Mouse (Mus musculus) CH12.LX (cell line): ENCODE measurements at regions not wholly inside any gene's neighbourhood (a gene's known extent, or its start where the extent isn't known, plus 50 kb on each side); places are given as distances from the start of the nearest gene placed in this dataset.

Experiments
- DNase-seq: peaks from one replicate; pipeline ENCODE4 v3.0.0-alpha.2; 2013; ENCODE audit errors: extremely low read depth
- H3K27ac ChIP-seq: 2 replicates; pipeline ENCODE4 v1.5.1; 2012; ENCODE audit warnings: low read depth, mild to moderate bottlenecking, control low read depth, moderate library complexity; ENCODE audit not compliant: insufficient read depth
- H3K27me3 ChIP-seq: replicated peaks from 2 replicates; pipeline ENCODE3; 2012; ENCODE audit warnings: inconsistent platforms
- H3K36me3 ChIP-seq, 2 experiments: replicated peaks in 1 of 2; 2 replicates each; pipeline versions ENCODE3 to v1.6.1; 2012; ENCODE audit warnings: inconsistent platforms in 1 of 2, low read length in 1 of 2, mild to moderate bottlenecking in 1 of 2, mixed read lengths in 1 of 2, moderate library complexity in 1 of 2; ENCODE audit not compliant: control insufficient read depth in 1 of 2, insufficient read depth in 1 of 2
- H3K4me1 ChIP-seq, 2 experiments: 2 replicates each; pipeline ENCODE4 v1.6.1; 2012; ENCODE audit warnings: inconsistent platforms in 1 of 2, moderate library complexity in 1 of 2; ENCODE audit not compliant: insufficient read depth in 2 of 2, control insufficient read depth in 1 of 2
- H3K4me2 ChIP-seq: 2 replicates; pipeline ENCODE4 v1.6.1; 2012; ENCODE audit warnings: low read depth, mild to moderate bottlenecking, control low read depth; ENCODE audit not compliant: poor library complexity, insufficient read depth, severe bottlenecking
- H3K4me3 ChIP-seq, 3 experiments: fragments of 150-350 bp in 1 of 3; sonication (generic) in 1 of 3; replicated peaks in 1 of 3; 2 replicates each; pipeline versions ENCODE3 to v1.5.1; 2011 to 2012; ENCODE audit warnings: low read depth in 2 of 3, low read length in 2 of 3, mild to moderate bottlenecking in 2 of 3, moderate library complexity in 2 of 3, control low read depth in 1 of 3, improper control_type of control experiment in 1 of 3, inconsistent platforms in 1 of 3, mixed read lengths in 1 of 3; ENCODE audit not compliant: poor library complexity in 1 of 3
- H3K79me2 ChIP-seq: replicated peaks from 2 replicates; pipeline ENCODE4 v1.6.1; 2012; ENCODE audit warnings: mild to moderate bottlenecking, moderate library complexity; ENCODE audit not compliant: control insufficient read depth, poor library complexity, insufficient read depth, severe bottlenecking; ENCODE audit errors: extremely low read depth
- H3K9ac ChIP-seq: 2 replicates; pipeline ENCODE4 v1.6.1; 2012; ENCODE audit warnings: low read depth, mild to moderate bottlenecking, control low read depth, moderate library complexity; ENCODE audit not compliant: insufficient read depth
- H3K9me3 ChIP-seq: replicated peaks from 2 replicates; pipeline ENCODE3; 2012; ENCODE audit warnings: low read length, inconsistent platforms, mixed read lengths
- CHD1 ChIP-seq: IDR thresholded peaks from 2 replicates; pipeline ENCODE4 v1.6.1; 2012; ENCODE audit warnings: low read depth, low read length, improper control_type of control experiment, inconsistent platforms
- CTCF ChIP-seq, 2 experiments: IDR thresholded peaks in 1 of 2; conservative IDR thresholded peaks in 1 of 2; 2 replicates each; pipeline ENCODE4 v1.5.1; 2011 to 2012; ENCODE audit warnings: low read depth in 2 of 2, low read length in 2 of 2, improper control_type of control experiment in 1 of 2, inconsistent platforms in 1 of 2, mild to moderate bottlenecking in 1 of 2, moderate library complexity in 1 of 2
- ETS1 ChIP-seq: conservative IDR thresholded peaks from 2 replicates; pipeline ENCODE4 v1.6.1; 2012; ENCODE audit warnings: low read depth, mild to moderate bottlenecking, inconsistent platforms, low read length, improper control_type of control experiment, moderate library complexity
- HCFC1 ChIP-seq: IDR thresholded peaks from 2 replicates; pipeline ENCODE4 v1.6.1; 2012; ENCODE audit warnings: low read depth, mild to moderate bottlenecking, inconsistent platforms, low read length, improper control_type of control experiment
- IRF4 ChIP-seq: IDR thresholded peaks from 2 replicates; pipeline ENCODE4 v1.6.1; 2014; ENCODE audit warnings: low read depth, mild to moderate bottlenecking, inconsistent platforms, low read length, improper control_type of control experiment
- JUN ChIP-seq: IDR thresholded peaks from 2 replicates; pipeline ENCODE4 v1.6.1; 2011; ENCODE audit warnings: low read depth, mild to moderate bottlenecking, low read length, improper control_type of control experiment, moderate library complexity; ENCODE audit not compliant: insufficient read depth
- KAT2A ChIP-seq: IDR thresholded peaks from 2 replicates; pipeline ENCODE4 v1.6.1; 2012; ENCODE audit warnings: low read length, improper control_type of control experiment, inconsistent platforms; ENCODE audit not compliant: insufficient replicate concordance
- MAFK ChIP-seq: IDR thresholded peaks from 2 replicates; pipeline ENCODE4 v1.6.1; 2011; ENCODE audit warnings: low read length, improper control_type of control experiment; ENCODE audit not compliant: insufficient replicate concordance
- MAX ChIP-seq: IDR thresholded peaks from 2 replicates; pipeline ENCODE4 v1.6.1; 2011; ENCODE audit warnings: low read length, improper control_type of control experiment
- MAZ ChIP-seq: IDR thresholded peaks from 2 replicates; pipeline ENCODE4 v1.6.1; 2012; ENCODE audit warnings: low read depth, mild to moderate bottlenecking, inconsistent platforms, low read length, improper control_type of control experiment, moderate library complexity
- MXI1 ChIP-seq: IDR thresholded peaks from 2 replicates; pipeline ENCODE4 v1.6.1; 2011; ENCODE audit warnings: mild to moderate bottlenecking, low read depth, low read length, improper control_type of control experiment
- MYC ChIP-seq: IDR thresholded peaks from 2 replicates; pipeline ENCODE4 v1.6.1; 2011; ENCODE audit warnings: low read depth, mild to moderate bottlenecking, improper control_type of control experiment, low read length
- NRF1 ChIP-seq: IDR thresholded peaks from 2 replicates; pipeline ENCODE4 v1.6.1; 2014; ENCODE audit warnings: low read depth, mild to moderate bottlenecking, inconsistent platforms, low read length, improper control_type of control experiment, moderate library complexity
- POLR2AphosphoS2 ChIP-seq: IDR thresholded peaks from 2 replicates; pipeline ENCODE4 v1.6.1; 2011; ENCODE audit warnings: low read depth, low read length, improper control_type of control experiment
- SIN3A ChIP-seq: IDR thresholded peaks from 2 replicates; pipeline ENCODE4 v1.6.1; 2012; ENCODE audit warnings: low read length, improper control_type of control experiment, inconsistent platforms
- SMC3 ChIP-seq: IDR thresholded peaks from 2 replicates; pipeline ENCODE4 v1.6.1; 2011; ENCODE audit warnings: low read depth, low read length, improper control_type of control experiment
- ZKSCAN1 ChIP-seq: IDR thresholded peaks from 2 replicates; pipeline ENCODE4 v1.6.1; 2012; ENCODE audit warnings: low read depth, inconsistent platforms, low read length, improper control_type of control experiment, borderline replicate concordance
- ZMIZ1 ChIP-seq: IDR thresholded peaks from 2 replicates; pipeline ENCODE4 v1.6.1; 2012; ENCODE audit warnings: low read depth, mild to moderate bottlenecking, inconsistent platforms, low read length, improper control_type of control experiment
- ZNF384 ChIP-seq: IDR thresholded peaks from 2 replicates; pipeline ENCODE4 v1.6.1; 2012; ENCODE audit warnings: low read depth, low read length, improper control_type of control experiment, inconsistent platforms
- dilution Hi-C: fragments of 300-500 bp; cut with MboI; formaldehyde crosslinking; loops from 2 replicates; pipeline ENCODE4 v1.14.3; 2020; ENCODE audit warnings: low sequenced_read_pairs; ENCODE audit not compliant: extremely low pct_unique_long_range_greater_than_20kb, extremely low pct_ligation_motif_present
- in situ Hi-C: fragments of 300-500 bp; cut with MboI; formaldehyde crosslinking; loops from 3 replicates; pipeline ENCODE4 v1.14.3; 2019; ENCODE audit warnings: low sequenced_read_pairs, low pct_ligation_motif_present, low pct_unique_long_range_greater_than_20kb, mixed read lengths

GRCm38 (mm10) chr7:74908311-74908962 is 353.9 kb upstream of the Slco3a1 start:
- dilution Hi-C loops (no loop called here), in situ Hi-C loops (no loop called here)
- H3K9me3 ChIP-seq: no peaks in the 10 kb centered on the region
- H3K4me3 ChIP-seq: no peak overlapping the region
- H3K4me2 ChIP-seq: no peak overlapping the region
- H3K27ac ChIP-seq: no peak overlapping the region
- no peak overlapping the region for H3K9ac ChIP-seq
- no peaks in the 10 kb centered on the region for H3K36me3 ChIP-seq
- H3K27me3 ChIP-seq: peaks cover 21% of the 10 kb centered on the region
- TF ChIP-seq MAFK: no peak
- no peak for TF ChIP-seq MAZ
- TF ChIP-seq JUN: no peak
- no peak for TF ChIP-seq IRF4
- no peak for TF ChIP-seq KAT2A
- TF ChIP-seq ZMIZ1: no peak
- TF ChIP-seq ZKSCAN1: no peak
- no peak for TF ChIP-seq HCFC1
- no peak for TF ChIP-seq SIN3A
- TF ChIP-seq NRF1: no peak
- no peak for TF ChIP-seq MAX
- no peak for TF ChIP-seq ZNF384
- DNase-seq: no peak
- no peaks in the 10 kb centered on the region for H3K4me1 ChIP-seq
- no peaks in the 10 kb centered on the region for H3K79me2 ChIP-seq

GRCm38 (mm10) chr7:74907391-74907790 is 352.8 kb upstream of the Slco3a1 start:
- no peak overlapping the region for H3K9ac ChIP-seq
- TF ChIP-seq CHD1 (no peak), ZMIZ1 (no peak), SMC3 (no peak), MYC (no peak), ETS1 (no peak), CTCF (conservative IDR thresholded peaks at IDR 0.05 in 1 of 2, IDR thresholded peaks at IDR 0.05 in 1 of 2; ENCODE audit: low read depth in 2 of 2, low read length in 2 of 2) (no peak), MXI1 (no peak), POLR2AphosphoS2 (no peak), IRF4 (no peak)
- TF ChIP-seq, all 38 proteins: peak for 0
- Histone ChIP-seq H3K79me2 (no peaks in the 10 kb centered on the region), H3K27me3 (peaks cover 24% of the 10 kb centered on the region), H3K9me3 (no peaks in the 10 kb centered on the region), H3K4me3 (no peak overlapping the region), H3K4me2 (no peak overlapping the region), H3K4me1 (no peaks in the 10 kb centered on the region), H3K27ac (no peak overlapping the region), H3K36me3 (no peaks in the 10 kb centered on the region)
- in situ Hi-C loops (no loop called here), dilution Hi-C loops (no loop called here)
- no peak for DNase-seq
